22 mouse cellular contexts compared by ENCODE assay signal in genomic region chr14:60302441-60302840, GRCm38 (mm10). TPM values are rescaled to one million over a fixed set of nuclear protein-coding genes. Genes with fewer than 3 reads are reported as not detected.
A peak's percentile ranks its signal among the peaks of the same experiment; 100 is the strongest.
DNase-seq lines count a peak whose midpoint lies in the region; ATAC-seq and TF ChIP-seq lines count a peak whose summit lies in the region.
"Had no signal": no experiment of that assay in that cellular context is flagged by ENCODE, and none has a peak within 500 bp of the region (broad histone marks: within the 10 kb centered on the region; RNA-seq: fewer than 3 reads in every experiment).

No protein-coding gene starts in this region.

- no peak overlapping the region for H3K27ac ChIP-seq in midbrain, postnatal 0 days (ENCODE audit: low read depth, low read length)
- no peak overlapping the region for H3K27ac ChIP-seq in midbrain, embryonic 14.5 days (replicated peaks; ENCODE audit: low read depth, low read length)
- H3K27ac ChIP-seq: embryonic facial prominence, embryonic 13.5 days; forebrain, embryonic 12.5 days; gastrocnemius, adult 2 months; heart, embryonic 10.5 days; hindbrain, embryonic 13.5 days had no signal

- intact Hi-C loops in heart, postnatal 25 days (cut with DNase I): no loop called here

- H3K4me3 ChIP-seq in midbrain, postnatal 0 days (ENCODE audit: low read depth, low read length): no peak overlapping the region
- no peak overlapping the region for H3K4me3 ChIP-seq in midbrain, embryonic 14.5 days (replicated peaks; ENCODE audit: low read depth, low read length)
- H3K4me3 ChIP-seq: embryonic facial prominence, embryonic 13.5 days; forebrain, embryonic 12.5 days; gastrocnemius, adult 2 months; heart, embryonic 10.5 days; hindbrain, embryonic 13.5 days had no signal

- H3K9me3 ChIP-seq in midbrain, postnatal 0 days (ENCODE audit: low read length): no peaks in the 10 kb centered on the region
- no peaks in the 10 kb centered on the region for H3K9me3 ChIP-seq in midbrain, embryonic 14.5 days (ENCODE audit: control insufficient read depth, low read length)
- H3K9me3 ChIP-seq: embryonic facial prominence, embryonic 13.5 days; forebrain, embryonic 12.5 days; heart, embryonic 10.5 days; hindbrain, embryonic 13.5 days had no signal

- DNase-seq in heart, adult 11 months: peak; percentile 66
- no peak for DNase-seq in heart, postnatal 25 days (ENCODE audit: low spot score)
- peak; percentile 11 for DNase-seq in midbrain, postnatal 0 days (ENCODE audit: low spot score)
- no peak for DNase-seq in midbrain, embryonic 14.5 days
- no peak for DNase-seq in thymus, postnatal 25 days
- no peak for DNase-seq in thymus, postnatal 0 days (ENCODE audit: low spot score)
- DNase-seq: adrenal gland, adult 2 months; adrenal gland, postnatal 25 days; cerebellum, adult 9-11 months; gastrocnemius, adult 2 months; gastrocnemius, postnatal 25 days; heart, adult 18-20 months; heart, postnatal 10 days had no signal

- H3K4me1 ChIP-seq in midbrain, postnatal 0 days (ENCODE audit: insufficient read depth, low read length): no peaks in the 10 kb centered on the region
- H3K4me1 ChIP-seq in midbrain, embryonic 14.5 days (ENCODE audit: control insufficient read depth, insufficient read depth, low read length): peaks cover 11% of the 10 kb centered on the region
- H3K4me1 ChIP-seq: embryonic facial prominence, embryonic 13.5 days; heart, embryonic 10.5 days had no signal

- no peak for ATAC-seq in midbrain, postnatal 0 days (ENCODE audit: low FRiP score)
- ATAC-seq in midbrain, embryonic 14.5 days (ENCODE audit: low FRiP score, low TSS enrichment): no peak; the same call in 1 of the 2 replicates
- ATAC-seq in common myeloid progenitor, adult 5-6 weeks (replicated peaks; ENCODE audit: low read depth, poor library complexity, severe bottlenecking): 0 out of 2 replicates have a peak, but pooled peaks have one; percentile 18
- ATAC-seq: intestine, embryonic 16.5 days had no signal

- no peak overlapping the region for H3K4me2 ChIP-seq in midbrain, postnatal 0 days (ENCODE audit: low read depth, low read length, poor library complexity, severe bottlenecking)
- no peak overlapping the region for H3K4me2 ChIP-seq in midbrain, embryonic 14.5 days (ENCODE audit: low read length)
- H3K4me2 ChIP-seq: embryonic facial prominence, embryonic 13.5 days; forebrain, embryonic 12.5 days; hindbrain, embryonic 13.5 days had no signal

- peaks cover 22% of the 10 kb centered on the region for H3K36me3 ChIP-seq in midbrain, postnatal 0 days (ENCODE audit: insufficient read depth, low read length)
- H3K36me3 ChIP-seq in midbrain, embryonic 14.5 days (ENCODE audit: control insufficient read depth, insufficient read depth, low read length): peaks cover 24% of the 10 kb centered on the region

- no peaks in the 10 kb centered on the region for H3K27me3 ChIP-seq in midbrain, postnatal 0 days (ENCODE audit: insufficient read depth, low read length)
- no peaks in the 10 kb centered on the region for H3K27me3 ChIP-seq in midbrain, embryonic 14.5 days (ENCODE audit: control insufficient read depth, insufficient read depth, low read length)
- H3K27me3 ChIP-seq: embryonic facial prominence, embryonic 13.5 days; forebrain, embryonic 12.5 days; hindbrain, embryonic 13.5 days had no signal

- no peak overlapping the region for H3K9ac ChIP-seq in midbrain, postnatal 0 days (replicated peaks; ENCODE audit: low read length, poor library complexity, severe bottlenecking)
- no peak overlapping the region for H3K9ac ChIP-seq in midbrain, embryonic 14.5 days (replicated peaks; ENCODE audit: low read length)
- H3K9ac ChIP-seq: embryonic facial prominence, embryonic 13.5 days; forebrain, embryonic 12.5 days; hindbrain, embryonic 13.5 days had no signal

- WGBS in midbrain, postnatal 0 days: 55% methylated on average over 4 of the region's 4 CpGs
- WGBS in midbrain, embryonic 14.5 days: 54% methylated on average over 4 of the region's 4 CpGs

- no peak for TF ChIP-seq CTCF in midbrain, postnatal 0 days (IDR thresholded peaks at IDR 0.05)

RNA-seq across cellular contexts. Expression of gene Mtmr6, which starts 37.4 kb away (rescaled TPM):
- total RNA-seq in heart, postnatal 25 days (2021): 10 to 100 TPM; 27.2 to 29.6 TPM
- 36.1 and 38.6 TPM in 2 replicates for total RNA-seq in midbrain, postnatal 0 days (2014; rRNA removed)
- polyA plus RNA-seq in midbrain, postnatal 0 days (2015; fragmentation: Nextera tagmentation; extraction: Ambion mirVana): 57.7 and 58.6 TPM in 2 replicates
- 38.9 and 68.7 TPM in 2 replicates for polyA plus RNA-seq in midbrain, embryonic 14.5 days (2014; fragmentation: Nextera tagmentation; extraction: Ambion mirVana)
- total RNA-seq in common myeloid progenitor, adult 5-6 weeks (2017): 48.8 and 49.0 TPM in 2 replicates
- 36.7 and 39.9 TPM in 2 replicates for polyA plus RNA-seq in thymus, postnatal 0 days (2015; fragmentation: Nextera tagmentation; extraction: Ambion mirVana)

RNA-seq across cellular contexts. Expression of gene Gm49336, which starts 51.1 kb away (rescaled TPM):
- 10 to 100 TPM; 28.5 to 31.1 TPM for total RNA-seq in heart, postnatal 25 days (2021)
- 115 and 137 TPM in 2 replicates for total RNA-seq in midbrain, postnatal 0 days (2014; rRNA removed)
- polyA plus RNA-seq in midbrain, postnatal 0 days (2015; fragmentation: Nextera tagmentation; extraction: Ambion mirVana): 36.9 and 37.5 TPM in 2 replicates
- 55.1 and 76.9 TPM in 2 replicates for polyA plus RNA-seq in midbrain, embryonic 14.5 days (2014; fragmentation: Nextera tagmentation; extraction: Ambion mirVana)
- total RNA-seq in common myeloid progenitor, adult 5-6 weeks (2017): 91.7 and 118 TPM in 2 replicates
- polyA plus RNA-seq in thymus, postnatal 0 days (2015; fragmentation: Nextera tagmentation; extraction: Ambion mirVana): 40.9 and 42.7 TPM in 2 replicates

RNA-seq across cellular contexts. Expression of gene Nupl1, which starts 51.2 kb away (rescaled TPM):
- not detected for total RNA-seq in heart, postnatal 25 days (2021)
- total RNA-seq in midbrain, postnatal 0 days (2014; rRNA removed): 0.05 and 0.16 TPM in 2 replicates
- 0.07 TPM in 1 of 2 replicates, not detected in the other for polyA plus RNA-seq in midbrain, postnatal 0 days (2015; fragmentation: Nextera tagmentation; extraction: Ambion mirVana)
- polyA plus RNA-seq in midbrain, embryonic 14.5 days (2014; fragmentation: Nextera tagmentation; extraction: Ambion mirVana): not detected in 2 replicates
- not detected in 2 replicates for total RNA-seq in common myeloid progenitor, adult 5-6 weeks (2017)
- polyA plus RNA-seq in thymus, postnatal 0 days (2015; fragmentation: Nextera tagmentation; extraction: Ambion mirVana): not detected in 2 replicates
- total RNA-seq: adrenal gland, adult 2 months; adrenal gland, postnatal 25 days; ES-E14; gastrocnemius, adult 2 months; gastrocnemius, postnatal 25 days; heart, adult 18-20 months; heart, postnatal 10 days; hematopoietic stem cell, adult 5-6 weeks had no signal
- polyA plus RNA-seq: adrenal gland, adult 2 months; embryonic facial prominence, embryonic 13.5 days; heart, embryonic 10.5 days; heart, embryonic 14.5 days had no signal

Comparison
In these comparisons a context has a peak if more than half of its experiments do, and no peak if none do; other contexts are left out.
1. DNase-seq: peak in heart, adult 11 months (single experiment) and midbrain, postnatal 0 days (single experiment); none in heart, postnatal 25 days (single experiment), midbrain, embryonic 14.5 days (single experiment), thymus, postnatal 25 days (single experiment) and thymus, postnatal 0 days (single experiment).